Mouse (Mus musculus) CH12.LX (cell line): Measurements from ENCODE around the gene Myo15.

Experiments
- CHD2 ChIP-seq: IDR thresholded peaks from 2 replicates; pipeline ENCODE4 v1.6.1; 2011; ENCODE audit warnings: low read length, improper control_type of control experiment
- CTCF ChIP-seq, 2 experiments: IDR thresholded peaks in 1 of 2; conservative IDR thresholded peaks in 1 of 2; 2 replicates each; pipeline ENCODE4 v1.5.1; 2011 to 2012; ENCODE audit warnings: low read depth in 2 of 2, low read length in 2 of 2, improper control_type of control experiment in 1 of 2, inconsistent platforms in 1 of 2, mild to moderate bottlenecking in 1 of 2, moderate library complexity in 1 of 2
- E2F4 ChIP-seq: IDR thresholded peaks from 2 replicates; pipeline ENCODE4 v1.6.1; 2011; ENCODE audit warnings: low read depth, low read length, improper control_type of control experiment; ENCODE audit not compliant: insufficient replicate concordance
- HCFC1 ChIP-seq: IDR thresholded peaks from 2 replicates; pipeline ENCODE4 v1.6.1; 2012; ENCODE audit warnings: low read depth, mild to moderate bottlenecking, inconsistent platforms, low read length, improper control_type of control experiment
- JUN ChIP-seq: IDR thresholded peaks from 2 replicates; pipeline ENCODE4 v1.6.1; 2011; ENCODE audit warnings: low read depth, mild to moderate bottlenecking, low read length, improper control_type of control experiment, moderate library complexity; ENCODE audit not compliant: insufficient read depth
- MAX ChIP-seq: IDR thresholded peaks from 2 replicates; pipeline ENCODE4 v1.6.1; 2011; ENCODE audit warnings: low read length, improper control_type of control experiment
- MYC ChIP-seq: IDR thresholded peaks from 2 replicates; pipeline ENCODE4 v1.6.1; 2011; ENCODE audit warnings: low read depth, mild to moderate bottlenecking, improper control_type of control experiment, low read length
- NRF1 ChIP-seq: IDR thresholded peaks from 2 replicates; pipeline ENCODE4 v1.6.1; 2014; ENCODE audit warnings: low read depth, mild to moderate bottlenecking, inconsistent platforms, low read length, improper control_type of control experiment, moderate library complexity
- SMC3 ChIP-seq: IDR thresholded peaks from 2 replicates; pipeline ENCODE4 v1.6.1; 2011; ENCODE audit warnings: low read depth, low read length, improper control_type of control experiment
- TBP ChIP-seq: conservative IDR thresholded peaks from 2 replicates; pipeline ENCODE4 v1.6.1; 2011; ENCODE audit warnings: low read depth, low read length, improper control_type of control experiment
- ZC3H11A ChIP-seq: IDR thresholded peaks from 2 replicates; pipeline ENCODE4 v1.6.1; 2012; ENCODE audit warnings: low read depth, mild to moderate bottlenecking, inconsistent platforms, low read length, improper control_type of control experiment
- ZNF384 ChIP-seq: IDR thresholded peaks from 2 replicates; pipeline ENCODE4 v1.6.1; 2012; ENCODE audit warnings: low read depth, low read length, improper control_type of control experiment, inconsistent platforms

- TF ChIP-seq MAX (no peak), NRF1 (no peak), JUN (no peak), ZC3H11A (no peak), E2F4 (no peak), CTCF (conservative IDR thresholded peaks at IDR 0.05 in 1 of 2, IDR thresholded peaks at IDR 0.05 in 1 of 2; ENCODE audit: low read depth in 2 of 2, low read length in 2 of 2) (no peak), TBP (no peak), SMC3 (no peak), ZNF384 (no peak), MYC (no peak), HCFC1 (no peak), CHD2 (no peak)
Observed at GRCm38 (mm10) chr11:60442896-60443295, 26.2 kb upstream of the Myo15 start.
